Mouse (Mus musculus) lung, postnatal 36 days (tissue): ENCODE measurements around the gene Afap1l2.

Source experiments
- DNase-seq: peaks from one replicate; pipeline ENCODE4 v3.0.0; 2022; ENCODE audit warnings: mixed read lengths

Gene Afap1l2

DNA sequence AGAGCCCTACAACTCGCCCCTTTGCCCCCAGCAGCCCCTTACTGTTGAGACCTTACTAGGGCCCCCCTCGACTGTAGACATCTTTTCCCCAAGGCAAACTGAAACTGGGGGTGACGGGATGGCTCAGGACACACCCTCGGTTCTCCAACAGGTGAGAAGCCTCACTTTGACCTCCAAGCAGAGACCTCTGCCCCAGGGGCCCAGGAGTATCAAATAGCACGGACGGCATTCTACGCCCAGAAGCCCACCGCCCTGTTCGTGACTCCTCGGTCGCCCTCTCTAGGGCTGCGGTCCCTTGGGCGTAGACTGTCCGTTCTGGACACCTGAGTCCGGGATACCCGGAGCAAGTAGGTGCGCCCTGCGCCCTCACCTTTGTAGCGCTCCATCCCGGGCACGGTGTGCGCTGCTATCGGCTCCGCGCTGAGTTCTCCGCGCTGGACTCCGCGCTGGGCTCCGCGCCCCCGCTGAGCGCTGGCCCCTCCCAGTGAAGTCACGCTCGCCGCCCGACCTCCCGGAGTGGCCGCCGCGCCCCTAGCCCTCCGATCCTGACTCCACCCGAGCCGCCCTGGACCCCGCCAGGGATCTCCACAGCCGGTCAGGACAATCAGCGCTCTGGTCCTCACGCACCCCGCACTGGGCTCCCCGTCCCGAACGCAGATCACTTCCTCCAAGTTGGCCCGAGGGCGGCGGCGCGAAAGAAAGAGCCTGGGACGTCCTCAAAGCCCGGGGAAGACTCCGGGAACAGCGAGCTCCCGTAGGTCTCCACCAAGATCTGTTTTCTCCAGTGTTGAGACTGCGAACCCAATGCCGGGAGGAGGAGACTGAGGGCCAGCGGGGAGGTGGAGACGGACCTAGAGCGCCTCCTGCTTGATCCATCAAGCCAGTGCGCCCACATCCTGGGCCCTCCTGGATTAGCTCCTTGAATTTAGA is at the start of gene Afap1l2:
Afap1l2 (minus strand) TSS at position 448 of the 930 bp plus-strand sequence.
- DNase-seq = peak; percentile 76

DNA sequence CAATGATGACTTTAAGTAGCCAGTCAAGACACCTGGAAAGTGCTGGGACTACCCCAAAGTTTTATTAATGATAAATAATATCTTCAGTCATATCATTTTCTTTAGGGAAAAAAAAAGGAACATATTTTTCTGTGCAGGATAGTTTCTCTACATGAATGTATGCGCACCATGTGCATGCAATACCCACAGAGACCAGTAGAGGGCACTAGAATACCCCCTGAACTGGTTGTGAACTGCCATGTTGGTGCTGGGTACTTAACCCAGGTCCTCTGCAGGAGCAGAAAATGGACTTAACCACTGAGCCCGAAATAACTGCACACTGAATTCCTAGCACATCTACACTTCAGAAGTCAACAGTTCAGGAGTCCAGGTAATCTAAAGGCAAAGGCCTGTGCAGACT is 49.5 kb upstream of the Afap1l2 start:
- no peak for DNase-seq

DNA sequence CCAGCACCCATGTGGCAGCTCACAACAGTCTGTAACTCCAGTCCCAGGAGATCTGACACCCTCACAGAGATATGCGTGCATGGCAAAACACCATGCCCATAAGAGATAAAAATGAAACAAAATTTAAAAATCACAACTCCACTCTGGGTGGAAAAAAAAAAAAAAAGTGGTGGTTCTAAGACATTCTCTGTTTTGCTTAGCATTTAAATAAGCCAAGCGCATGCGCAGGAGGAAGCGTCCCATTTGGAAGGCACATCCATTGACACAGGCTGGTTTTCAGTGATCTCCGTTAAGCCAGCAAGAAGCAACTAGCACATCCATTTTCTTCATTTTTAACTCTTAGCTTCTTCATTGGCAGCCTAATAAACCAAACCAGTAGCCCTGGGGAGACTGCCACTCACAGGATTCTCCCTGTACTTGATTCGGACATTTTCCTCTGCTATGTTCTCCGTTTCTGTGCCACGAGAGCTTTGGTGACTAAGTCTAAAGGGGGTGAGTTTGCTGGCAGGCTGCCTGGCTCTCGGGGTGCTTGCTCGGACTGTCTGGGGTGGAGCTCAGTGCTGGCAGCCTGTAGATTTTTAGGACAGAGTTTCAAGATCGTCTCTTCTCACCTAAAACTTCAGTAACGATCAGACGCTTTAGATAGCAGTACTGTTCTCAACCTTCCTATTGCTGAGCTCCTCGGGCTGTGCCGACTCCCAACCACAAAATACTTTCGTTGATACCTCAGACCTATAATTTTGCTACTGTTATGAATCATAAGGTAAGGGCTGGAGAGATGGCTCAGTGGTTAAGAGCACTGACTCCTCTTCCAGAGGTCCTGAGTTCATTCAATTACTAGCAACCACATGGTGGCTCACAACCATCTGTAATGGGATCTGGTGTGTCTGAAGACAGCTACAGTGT is 47.4 kb upstream of the Afap1l2 start:
- no peak for DNase-seq

DNA sequence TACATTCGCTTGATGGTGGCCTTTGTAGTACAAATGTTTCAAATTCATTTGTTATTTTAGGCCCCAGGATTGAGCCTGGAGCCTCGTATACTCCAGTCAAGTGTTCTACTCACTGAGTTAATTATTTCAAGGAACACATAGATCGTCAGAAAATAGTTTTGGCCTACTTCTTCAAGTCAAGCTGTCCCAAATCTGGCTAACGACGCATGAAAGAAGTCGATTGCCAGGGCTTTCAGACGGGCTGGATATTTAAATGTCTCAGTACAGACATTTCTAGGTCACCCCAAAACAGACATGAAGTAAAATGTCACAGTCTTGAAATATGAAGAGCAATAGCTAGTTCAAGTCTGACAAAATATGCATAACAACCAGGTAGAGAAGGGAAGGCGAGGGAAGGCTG is 44.9 kb upstream of the Afap1l2 start:
- no peak for DNase-seq

DNA sequence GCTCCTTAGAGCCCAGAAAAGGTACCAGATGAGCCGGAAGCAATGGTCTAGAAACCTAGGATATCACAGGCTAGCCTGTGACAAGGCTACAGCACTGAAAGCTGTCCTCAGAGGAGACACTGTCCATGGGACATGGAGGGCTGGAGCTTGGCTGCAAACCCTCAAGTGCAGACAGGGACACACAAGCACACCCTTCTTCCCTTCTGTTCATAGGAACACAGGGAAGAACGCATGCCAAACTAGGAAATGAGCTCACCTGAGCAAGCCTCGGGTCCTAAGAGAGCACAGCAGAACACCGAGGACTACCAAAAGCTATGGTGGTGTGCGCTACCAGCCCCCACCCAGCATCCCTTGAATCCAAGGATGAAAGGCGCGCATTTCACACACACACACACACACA is 44.0 kb upstream of the Afap1l2 start:
- DNase-seq = no peak

DNA sequence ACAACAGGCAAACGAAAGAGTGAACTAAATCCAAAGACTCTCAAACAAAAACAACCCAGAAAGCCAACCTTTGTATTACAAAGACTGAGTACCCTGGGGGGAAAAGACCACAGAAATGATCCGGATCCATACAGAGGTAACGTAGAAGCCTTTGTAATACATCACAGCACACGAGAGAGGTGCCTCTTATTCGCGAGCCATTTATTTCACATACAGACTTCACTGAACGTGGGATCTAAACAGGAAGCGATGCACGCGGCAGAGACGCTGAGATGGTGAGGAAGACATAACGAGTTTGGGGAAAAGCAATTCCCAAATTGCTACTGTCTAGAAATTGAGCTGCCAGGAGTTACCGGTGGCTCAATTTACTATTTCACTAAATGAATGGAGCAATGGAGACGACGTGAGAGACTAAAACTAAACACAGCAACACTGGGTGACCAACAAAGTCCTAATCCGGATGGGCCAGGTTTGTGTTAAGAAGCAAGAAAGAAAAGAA is 41.6 kb upstream of the Afap1l2 start:
- no peak for DNase-seq

DNA sequence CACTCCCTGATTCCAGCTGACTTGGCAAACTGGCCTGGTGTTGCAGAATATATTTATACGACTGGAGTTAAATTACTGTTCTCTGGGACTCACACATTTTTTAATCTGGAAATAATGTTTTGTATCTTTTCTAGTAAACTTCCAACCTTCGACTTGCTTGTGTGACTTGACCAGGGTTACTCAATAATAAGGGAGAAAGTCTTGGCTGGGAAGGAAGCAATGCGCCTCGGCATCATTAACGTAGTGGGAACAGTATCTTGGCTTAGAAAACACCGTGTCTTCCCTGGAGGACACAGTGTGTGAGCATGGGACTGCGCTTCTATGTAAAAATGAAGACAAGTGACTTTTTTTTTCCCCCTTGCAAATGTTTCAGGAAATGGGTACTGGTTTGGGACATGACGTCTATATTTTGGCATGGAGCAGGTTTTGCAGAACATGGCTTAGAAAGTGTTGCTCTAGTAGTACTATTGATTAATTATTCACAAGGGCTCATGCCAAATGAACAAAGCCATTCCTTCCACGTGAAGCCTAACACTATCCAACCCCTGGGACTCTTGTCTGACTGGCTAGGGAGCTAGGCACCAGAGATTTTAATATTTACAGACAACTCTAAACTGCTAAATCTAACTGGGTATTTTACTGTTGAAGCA is 39.8 kb upstream of the Afap1l2 start:
- DNase-seq = peak; percentile 29

DNA sequence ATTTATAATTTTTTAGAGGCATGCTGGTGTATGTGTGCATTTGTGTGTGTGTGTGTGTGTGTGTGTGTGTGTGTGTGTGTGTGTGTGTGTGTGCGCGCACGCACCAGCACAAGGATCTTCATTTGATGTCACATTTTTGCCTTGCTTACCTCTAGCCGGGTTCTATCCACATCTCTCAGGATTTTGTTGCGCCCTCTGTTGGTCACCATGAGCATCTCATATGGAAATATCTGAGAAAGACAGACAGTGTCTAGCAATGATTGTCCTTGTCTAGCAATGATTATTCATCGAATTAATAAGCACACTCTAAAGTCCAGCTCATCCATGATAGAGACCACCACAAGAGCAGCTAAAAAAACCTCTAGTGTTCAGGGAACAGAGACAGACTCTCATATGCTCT is 31.2 kb upstream of the Afap1l2 start:
- peak; percentile 35 for DNase-seq

DNA sequence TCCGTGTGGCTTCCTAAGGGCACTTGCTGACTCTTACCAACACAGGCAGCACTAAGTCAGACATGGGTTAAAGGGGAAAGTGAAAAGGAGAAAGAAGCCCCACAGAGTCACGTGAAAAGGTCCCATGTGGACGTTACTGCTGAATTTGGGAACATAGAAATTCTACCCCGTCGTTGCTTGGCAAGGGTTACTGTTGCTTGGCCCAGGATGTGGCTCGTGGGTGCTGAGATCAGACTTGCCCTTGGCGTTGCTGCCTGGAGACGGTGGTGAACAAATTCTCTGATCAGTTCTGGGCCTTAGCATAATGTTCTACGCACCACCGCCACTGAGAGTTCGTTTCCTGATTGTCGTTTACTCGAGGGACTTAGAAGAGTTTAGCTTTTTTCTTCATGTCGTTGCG is 28.8 kb upstream of the Afap1l2 start:
- no peak for DNase-seq

DNA sequence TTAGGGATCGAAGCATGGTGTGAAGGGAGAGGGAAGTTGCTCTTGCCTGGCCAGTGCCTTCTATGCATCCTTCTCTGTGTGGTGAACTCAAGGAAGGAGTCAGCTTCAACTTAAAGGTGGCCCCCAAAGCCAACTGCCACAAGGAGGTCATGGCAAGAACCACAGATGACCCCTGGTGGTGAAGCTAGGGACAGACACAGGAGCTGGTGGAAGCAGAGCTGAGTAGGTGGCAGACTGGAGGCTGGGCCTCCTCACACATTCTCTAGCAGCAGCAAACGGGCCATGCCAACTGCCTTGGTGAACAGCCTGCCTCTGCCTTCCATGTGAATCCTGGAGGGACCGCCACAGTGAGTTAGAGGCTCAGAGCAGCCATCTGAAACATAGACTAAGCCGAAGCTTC is 23.6 kb upstream of the Afap1l2 start:
- DNase-seq = peak; percentile 87

DNA sequence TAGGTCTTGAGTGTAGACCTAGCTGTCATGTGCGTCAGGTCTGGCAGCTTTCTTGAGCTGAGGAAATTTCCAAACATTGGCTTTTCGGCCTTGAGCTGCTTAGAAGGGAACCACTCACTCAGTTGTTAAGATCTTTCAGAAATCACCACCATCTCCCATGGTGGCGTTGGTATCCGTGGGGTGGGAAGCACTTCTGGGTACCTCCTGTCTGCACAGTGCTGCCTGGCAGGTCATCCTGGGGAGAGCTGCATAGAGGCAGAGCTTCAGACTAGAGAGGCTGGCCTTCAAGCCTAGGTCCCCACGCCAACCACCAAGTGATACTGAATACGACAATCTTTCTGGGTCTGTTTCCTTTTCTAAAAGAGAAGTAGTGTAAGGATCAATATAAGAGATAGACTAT is 21.4 kb upstream of the Afap1l2 start:
- DNase-seq = no peak

DNA sequence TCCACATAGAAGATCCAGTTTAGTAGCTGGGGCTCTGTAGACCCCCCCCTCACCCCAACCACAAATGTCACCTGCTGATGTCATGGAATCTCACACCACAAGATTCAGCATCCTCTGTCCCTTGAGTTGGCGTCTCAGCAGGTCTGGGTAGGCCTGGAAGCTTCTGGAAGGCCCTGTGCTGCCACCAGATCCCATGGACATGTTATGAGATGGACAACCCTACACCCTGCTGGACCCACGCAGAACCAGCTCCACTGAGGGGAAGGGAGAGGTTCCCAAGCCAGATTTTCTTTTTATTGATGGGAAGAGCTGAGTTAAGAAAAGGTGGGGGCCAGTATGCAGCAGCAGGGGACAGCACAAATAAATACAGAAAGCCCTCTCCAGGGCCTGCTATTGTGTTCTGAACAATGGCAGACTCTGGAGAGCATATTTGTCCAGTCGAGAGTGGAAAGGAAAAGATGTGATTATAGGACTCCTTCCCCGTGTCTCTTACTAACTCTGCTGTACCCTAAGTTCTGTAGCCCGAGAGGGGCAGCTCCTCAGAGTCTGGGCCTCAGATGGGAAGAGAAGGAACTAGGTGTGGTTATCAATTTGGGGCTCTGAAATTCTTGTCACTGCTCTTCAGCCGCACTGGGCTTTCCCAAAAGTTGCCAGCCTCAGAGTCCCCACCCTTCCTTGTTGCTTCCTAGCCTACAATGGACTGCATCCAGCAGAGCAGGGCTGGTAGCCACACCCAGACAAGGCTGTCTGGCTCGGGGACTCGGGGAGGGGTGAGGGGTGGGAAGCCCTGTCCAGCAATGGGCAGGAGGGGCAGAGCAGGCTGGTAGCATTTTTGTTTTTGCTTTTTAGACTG is 20.5 kb upstream of the Afap1l2 start:
- DNase-seq = peak; percentile 77

DNA sequence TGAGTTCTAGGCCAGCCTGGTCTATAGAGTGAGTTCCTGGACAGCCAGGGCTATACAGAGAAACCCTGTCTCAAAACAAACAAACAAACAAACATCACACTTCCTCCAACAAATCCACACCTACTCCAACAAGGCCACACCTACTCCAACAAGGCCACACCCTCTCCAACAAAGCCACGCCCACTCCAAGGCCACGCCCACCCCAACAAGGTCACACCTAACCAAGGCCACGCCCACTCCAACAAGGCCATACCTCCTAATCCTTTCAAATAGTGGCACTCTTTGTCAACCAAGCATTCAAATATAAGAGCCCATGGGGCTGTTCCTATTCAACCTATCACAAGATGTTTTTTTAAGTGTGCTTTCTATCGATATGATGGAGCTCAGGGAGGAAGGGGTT is 18.5 kb upstream of the Afap1l2 start:
- DNase-seq = no peak

DNA sequence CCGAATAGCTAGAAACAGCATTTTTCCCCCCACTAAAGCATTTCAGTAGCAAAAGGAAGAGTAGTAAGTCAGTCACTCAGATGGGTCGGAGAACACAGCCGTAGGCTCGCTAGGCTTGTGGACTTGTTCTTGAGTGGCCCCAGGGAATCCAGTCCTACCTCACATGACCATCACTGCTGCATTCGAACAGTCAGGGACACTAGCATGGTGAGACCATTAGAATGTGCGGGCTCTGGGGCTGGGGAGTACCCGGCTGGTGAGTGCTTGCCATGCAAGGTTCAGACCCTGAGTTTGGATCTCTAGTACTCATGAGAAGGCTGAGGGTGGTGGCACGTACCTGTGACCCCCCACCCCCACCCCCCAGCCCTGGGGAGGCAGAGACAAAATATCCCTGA is 9.8 kb upstream of the Afap1l2 start:
- DNase-seq = no peak

DNA sequence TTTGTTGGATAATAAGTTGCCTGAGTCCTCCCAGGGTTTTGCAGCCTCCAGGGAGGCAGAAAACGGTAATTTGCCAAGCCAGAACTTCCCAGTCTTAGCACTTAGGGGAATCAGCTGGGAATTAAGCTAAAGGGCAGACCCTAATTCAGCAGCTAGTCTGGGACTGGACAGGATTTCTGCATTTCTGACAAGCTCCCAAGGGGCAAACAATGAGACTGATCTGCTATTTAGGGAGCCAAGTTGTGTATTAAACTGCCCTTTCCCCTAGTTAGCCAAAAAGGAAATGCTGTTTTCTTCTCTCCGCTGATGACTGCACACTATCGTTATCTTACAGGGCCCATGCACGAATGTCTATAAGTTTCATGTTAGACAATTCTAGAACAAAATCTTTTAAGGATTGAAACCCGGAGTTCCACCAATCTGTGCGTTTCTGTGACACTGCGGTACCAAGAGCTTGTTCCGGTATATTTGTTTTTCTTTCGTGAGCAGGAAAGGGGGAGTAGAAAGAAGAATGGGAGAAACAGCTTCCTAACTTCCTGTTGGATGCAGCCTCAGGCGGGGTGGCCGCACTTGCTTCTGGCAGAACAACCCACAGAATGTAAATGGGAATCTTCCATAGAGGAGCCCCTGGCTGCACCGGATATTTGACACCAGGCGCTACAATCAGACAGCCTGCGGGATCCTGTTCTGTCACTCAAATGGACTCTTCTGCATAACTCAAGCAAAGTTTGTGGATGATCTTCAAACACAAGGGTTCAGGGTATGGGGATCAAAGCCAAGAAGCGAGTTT is 9.2 kb upstream of the Afap1l2 start:
- DNase-seq = peak; percentile 22

DNA sequence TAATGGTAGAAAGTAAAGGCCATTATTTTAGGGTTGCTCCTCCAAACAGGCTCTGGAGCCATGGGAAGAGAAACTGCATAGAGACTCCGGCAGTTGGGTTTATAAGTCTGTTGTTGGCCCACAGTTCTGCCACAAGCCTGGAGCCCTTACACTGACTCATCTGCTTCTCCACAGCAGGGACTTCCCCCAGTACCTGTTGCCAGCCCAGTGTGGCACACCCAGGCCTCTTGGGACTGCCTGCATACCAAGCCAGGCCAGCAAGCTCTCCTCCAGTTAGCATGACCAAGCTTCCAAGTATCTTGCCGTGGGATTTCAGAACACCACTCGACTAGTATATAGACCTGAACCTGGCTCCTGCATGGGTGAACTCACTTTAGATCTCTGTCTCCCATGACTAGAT is 6.8 kb upstream of the Afap1l2 start:
- peak; percentile 45 for DNase-seq

DNA sequence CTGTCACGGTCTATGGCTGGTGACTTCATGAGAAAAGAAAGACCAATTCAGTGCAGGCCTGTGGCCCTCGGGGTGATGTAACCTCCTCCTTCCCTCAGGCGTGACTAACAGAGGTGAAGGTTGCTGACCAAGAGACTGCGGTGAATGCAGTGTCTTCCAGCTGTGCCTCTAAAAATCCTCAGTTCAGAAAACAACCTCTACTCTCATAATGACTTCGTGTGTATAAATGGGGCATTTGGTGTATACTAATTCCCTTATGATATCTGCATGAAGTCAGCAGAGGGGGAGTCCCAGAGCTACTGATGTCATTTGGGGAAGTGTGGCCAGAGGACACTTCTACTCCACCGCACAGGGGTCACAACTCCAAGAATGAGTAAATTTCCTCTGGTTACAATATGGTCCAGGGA is 5.2 kb upstream of the Afap1l2 start:
- DNase-seq = no peak

DNA sequence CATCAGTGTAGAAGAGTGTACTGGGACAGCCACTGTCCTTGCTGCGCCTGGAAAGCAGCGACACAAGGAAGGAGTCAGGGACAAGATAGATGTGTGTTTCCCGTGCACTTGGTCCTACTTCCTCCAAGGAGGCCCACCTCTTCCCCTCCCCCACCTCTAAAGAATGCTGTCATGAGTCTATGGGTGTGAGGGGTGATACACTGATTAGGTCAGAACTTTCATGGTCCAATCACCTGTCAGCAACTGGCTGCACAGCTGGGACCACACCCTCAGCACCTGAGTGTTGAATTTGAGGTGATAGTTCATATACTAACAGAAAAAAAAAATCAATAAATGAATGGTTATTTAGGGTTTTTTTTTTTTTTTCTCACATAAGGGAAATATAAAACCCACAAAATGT is 4.0 kb upstream of the Afap1l2 start:
- no peak for DNase-seq

DNA sequence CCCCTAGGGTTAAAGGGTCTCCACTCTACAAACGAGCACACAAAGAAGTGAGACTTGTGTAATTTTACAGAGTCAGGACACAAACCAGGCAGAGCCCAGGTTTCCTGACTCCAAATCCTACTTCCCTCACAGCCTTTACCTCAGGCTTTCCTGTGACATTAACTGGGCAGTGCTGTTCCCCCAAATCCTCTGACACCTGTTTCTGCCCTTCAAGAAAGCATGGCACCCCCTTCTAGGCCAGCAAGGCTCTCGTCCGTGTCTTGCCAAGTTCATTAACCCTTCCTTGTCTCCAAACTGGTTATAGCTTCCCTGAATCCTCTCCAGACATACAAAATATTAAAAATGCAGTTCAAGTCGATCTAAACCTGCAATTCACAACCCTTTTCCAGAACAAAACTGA is 2.0 kb upstream of the Afap1l2 start:
- no peak for DNase-seq

DNA sequence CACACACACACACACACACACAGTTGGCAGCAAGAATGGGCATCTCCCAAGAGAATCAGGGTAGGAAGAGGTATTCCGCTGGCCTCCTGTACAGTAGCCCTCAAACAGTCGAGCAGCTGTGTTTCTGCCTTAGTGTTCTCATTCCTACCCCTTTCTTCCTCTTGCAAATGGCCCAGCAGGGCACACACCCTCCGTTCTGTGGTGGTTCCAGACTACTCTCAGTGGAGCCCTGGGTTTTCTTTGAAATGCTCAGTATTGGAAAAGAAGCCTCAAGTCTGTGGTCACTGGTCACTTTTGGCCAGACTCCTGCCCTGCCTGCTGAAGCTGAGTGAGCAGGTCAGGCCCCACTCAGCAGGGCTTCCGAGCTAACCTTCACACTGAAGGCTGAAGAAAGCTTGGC is 1.6 kb upstream of the Afap1l2 start:
- DNase-seq = no peak

DNA sequence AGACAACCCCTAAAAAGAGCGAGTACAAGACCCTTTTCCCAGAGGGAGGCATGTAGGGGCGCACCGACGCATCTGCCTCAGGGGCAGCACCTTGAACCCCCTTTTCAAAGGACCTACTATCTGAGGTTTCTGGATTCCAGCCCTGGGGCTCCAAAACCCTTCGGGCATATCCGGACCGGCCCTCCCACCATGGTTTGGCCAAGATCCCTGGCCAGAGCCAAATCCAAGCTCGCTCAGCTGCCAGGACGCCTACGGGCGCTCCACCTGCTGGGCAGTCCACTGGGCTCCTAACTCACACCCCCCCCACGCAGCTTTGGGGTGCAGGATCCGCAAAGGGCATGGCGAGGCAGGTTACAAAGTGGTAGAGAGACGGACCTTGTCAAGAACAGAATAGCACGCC is 737 bp downstream of the Afap1l2 start:
- peak; percentile 41 for DNase-seq
